Mouse (Mus musculus): ENCODE measurements around the gene Nkx2-2. TPM values are rescaled to one million over a fixed set of nuclear protein-coding genes. Genes with fewer than 3 reads are reported as not detected.

Nkx2-2 gene
- polyA plus RNA-seq (2015; fragmentation: Nextera tagmentation; extraction: Ambion mirVana), result 0.05 TPM in 1 of 2 replicates, not detected in the other

DNA sequence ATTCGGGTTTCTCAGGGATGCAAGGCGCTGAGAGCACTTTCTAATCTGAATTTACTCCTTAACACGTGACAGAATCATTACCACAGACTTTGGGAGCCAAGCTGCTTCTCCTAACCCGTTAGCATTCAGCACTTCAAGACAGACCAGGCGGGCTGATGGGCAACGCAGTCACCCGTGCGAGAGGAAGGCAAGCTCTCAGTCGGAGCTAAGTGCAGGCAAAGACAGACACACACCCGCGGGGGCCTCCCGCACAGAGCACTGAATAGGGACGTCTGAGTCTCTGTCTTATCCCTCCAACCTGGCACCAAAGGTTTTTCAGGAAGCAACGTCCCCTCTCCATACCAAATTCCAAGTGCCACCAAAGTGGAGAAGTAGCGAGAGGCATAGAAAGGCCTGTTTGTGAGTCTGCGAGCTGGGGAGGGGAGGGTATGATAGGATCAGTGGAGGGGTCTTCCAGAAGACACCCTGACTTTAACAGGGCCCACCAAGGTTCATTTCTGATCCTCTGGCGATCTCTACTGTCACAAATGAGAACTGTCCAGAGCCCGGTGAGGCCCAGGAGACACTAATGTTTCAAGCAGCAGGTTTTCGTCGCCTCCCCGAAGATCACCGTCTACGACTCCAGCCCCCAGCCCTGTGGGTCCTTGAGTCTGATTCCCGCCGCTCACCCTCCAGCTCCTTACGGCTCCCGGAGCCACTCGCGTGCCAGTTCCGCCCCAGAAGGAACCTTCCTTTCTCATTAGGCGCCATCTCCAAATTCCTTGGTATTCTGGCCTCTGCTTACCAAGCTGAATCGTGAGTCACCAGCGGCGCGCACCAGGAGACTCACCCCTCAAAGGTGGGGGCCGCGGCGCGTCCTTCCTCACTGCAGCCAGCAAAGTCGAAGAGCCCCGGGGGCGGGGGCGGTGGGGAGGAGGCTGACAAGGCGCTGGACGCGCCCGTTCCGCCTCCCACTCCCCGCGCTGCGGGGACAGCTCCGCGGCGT lies at the start of gene Nkx2-2:
TSS of gene Nkx2-2 (minus strand) at position 973 of the 985 bp plus-strand sequence.

Other genes with a start within 250 kb of the Nkx2-2 start
- gene Xrn2, start 181.2 kb downstream of the Nkx2-2 start, polyA plus RNA-seq (2015; fragmentation: Nextera tagmentation; extraction: Ambion mirVana), result 50.5 and 51.9 TPM in 2 replicates
- gene Nkx2-4, start 108.8 kb downstream of the Nkx2-2 start, polyA plus RNA-seq (2015; fragmentation: Nextera tagmentation; extraction: Ambion mirVana), result not detected in 2 replicates
- gene Pax1, start 167.7 kb upstream of the Nkx2-2 start, polyA plus RNA-seq (2015; fragmentation: Nextera tagmentation; extraction: Ambion mirVana), result not detected in 2 replicates